Mouse (Mus musculus) gastrocnemius, adult 8-10 months (tissue): ENCODE measurements at regions not wholly inside any gene's neighbourhood (a gene's known extent, or its start where the extent isn't known, plus 50 kb on each side); places are given as distances from the start of the nearest gene placed in this dataset.

ENCODE experiments used
- DNase-seq, 2 experiments: peaks; one replicate each; pipeline ENCODE4 v3.0.0; 2022; ENCODE audit warnings: low spot score in 2 of 2

DNA sequence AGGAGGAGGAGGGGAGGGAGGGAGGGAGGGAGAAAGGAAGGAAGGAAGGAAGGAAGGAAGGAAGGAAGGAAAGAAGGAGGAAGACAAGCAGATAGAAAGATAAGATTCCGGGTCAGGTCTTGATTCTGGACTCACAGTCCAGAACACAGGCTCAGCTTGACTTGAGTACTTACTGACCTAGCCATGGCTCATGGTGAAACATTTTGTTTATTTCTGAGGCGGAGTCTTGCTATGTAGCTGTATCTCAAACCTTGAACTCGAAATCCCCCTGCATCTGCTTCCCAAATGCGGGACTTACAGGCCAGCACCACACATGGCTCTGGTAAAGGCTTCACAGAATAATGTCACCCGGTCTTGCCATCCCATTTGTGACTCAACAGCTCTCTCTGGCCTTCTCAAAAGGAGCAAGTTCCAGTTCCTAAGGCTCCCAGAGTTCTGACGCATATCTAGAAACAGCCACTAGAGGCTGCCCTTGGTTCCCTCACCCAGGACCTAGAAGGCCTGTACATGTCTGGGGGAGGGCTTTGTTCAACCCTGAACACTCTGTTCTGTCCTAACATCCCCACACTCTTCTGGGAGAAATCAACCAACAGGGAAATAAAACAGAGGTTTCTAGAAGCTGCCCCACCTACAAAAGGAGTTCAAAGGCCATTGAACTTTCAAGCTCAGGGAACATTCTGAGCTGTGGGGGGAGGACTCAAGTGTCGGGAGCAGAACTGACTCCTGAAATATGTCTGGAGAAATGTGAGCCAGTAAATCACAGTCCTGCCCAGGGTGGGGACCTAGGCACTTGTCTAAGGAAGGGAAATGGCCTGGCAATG is 56.2 kb upstream of the Akap13 start:
- DNase-seq, result peak; percentile 42 to 46

DNA sequence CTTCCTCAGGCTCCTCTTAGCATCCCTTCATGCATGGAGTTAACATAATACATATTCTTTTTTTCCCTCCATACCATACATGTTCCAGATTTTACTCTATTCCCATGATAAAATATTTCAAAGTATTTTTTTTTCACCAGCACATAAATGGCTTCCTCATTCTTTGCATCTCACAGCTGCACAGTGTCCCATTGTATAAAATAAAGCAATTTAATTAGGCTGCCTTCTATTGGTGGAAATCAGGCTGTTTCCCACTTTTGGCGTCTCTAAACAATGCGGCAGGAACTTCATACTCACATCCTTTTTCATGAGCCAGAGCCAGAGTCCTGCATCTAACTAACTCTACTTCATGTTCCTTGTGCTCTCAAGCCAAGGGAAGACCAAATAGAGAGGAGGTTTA is 54.9 kb upstream of the Akap13 start:
- DNase-seq, result no peak

DNA sequence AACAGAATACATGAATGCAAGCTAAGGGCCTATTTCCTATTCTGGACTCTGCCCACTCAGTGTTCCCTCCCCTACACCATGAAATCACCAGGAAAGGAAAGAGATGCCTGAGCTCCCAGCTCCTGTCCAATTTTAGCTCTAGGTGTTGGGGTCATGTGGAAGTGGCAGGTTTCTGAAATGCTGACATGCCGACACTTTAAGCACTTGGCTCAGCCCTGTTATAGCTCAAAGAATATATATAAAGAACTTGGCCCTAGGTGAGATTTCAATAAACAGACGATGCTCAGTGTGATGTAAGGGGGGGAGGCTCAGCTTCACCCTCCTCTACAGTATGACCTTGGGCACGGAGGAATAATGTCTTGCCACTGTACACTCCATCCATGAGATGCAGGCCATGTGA is 50.4 kb upstream of the Akap13 start:
- DNase-seq, result no peak
